Mouse (Mus musculus) limb, embryonic 11.5 days (tissue): ENCODE results near the gene Tex101. TPM values are rescaled to one million over a fixed set of nuclear protein-coding genes. Genes with fewer than 3 reads are reported as not detected.

Experiments
- ATAC-seq: fragments of 200-750 bp; cut with Nextera tagmentation; 2 replicates; pipeline ENCODE4 v1.8.0; 2017; ENCODE audit warnings: low read depth; ENCODE audit not compliant: insufficient number of reproducible peaks, low FRiP score, low TSS enrichment
- DNase-seq: peaks from one replicate; pipeline ENCODE4 v3.0.0-alpha.2; 2015; ENCODE audit warnings: low spot score
- H3K27ac ChIP-seq: fragments of 300-500 bp; sonication (generic); replicated peaks from 2 replicates; pipeline ENCODE4 v1.5.1; 2014; ENCODE audit warnings: low read depth, mild to moderate bottlenecking, low read length
- H3K27me3 ChIP-seq: fragments of 300-500 bp; sonication (generic); 2 replicates; pipeline ENCODE4 v1.6.1; 2014; ENCODE audit warnings: mild to moderate bottlenecking, low read length, mixed read lengths; ENCODE audit not compliant: control insufficient read depth, insufficient read depth
- H3K36me3 ChIP-seq: fragments of 300-500 bp; sonication (generic); 2 replicates; pipeline ENCODE4 v1.6.1; 2014; ENCODE audit warnings: mild to moderate bottlenecking, low read length, moderate library complexity, mixed read lengths; ENCODE audit not compliant: control insufficient read depth, insufficient read depth
- H3K4me1 ChIP-seq: fragments of 300-500 bp; sonication (generic); 2 replicates; pipeline ENCODE4 v1.6.1; 2014; ENCODE audit warnings: low read length, mixed read lengths; ENCODE audit not compliant: control insufficient read depth, insufficient read depth
- H3K4me2 ChIP-seq: fragments of 300-500 bp; sonication (generic); 2 replicates; pipeline ENCODE4 v1.6.1; 2014; ENCODE audit warnings: low read depth, mild to moderate bottlenecking, moderate library complexity; ENCODE audit not compliant: severe bottlenecking
- H3K4me3 ChIP-seq: fragments of 300-500 bp; sonication (generic); 2 replicates; pipeline ENCODE4 v1.5.1; 2014; ENCODE audit warnings: low read depth, low read length
- H3K9ac ChIP-seq: fragments of 300-500 bp; sonication (generic); 2 replicates; pipeline ENCODE4 v1.6.1; 2014; ENCODE audit warnings: mild to moderate bottlenecking, low read length
- H3K9me3 ChIP-seq: fragments of 300-500 bp; sonication (generic); 2 replicates; pipeline ENCODE4 v1.6.1; 2016; ENCODE audit warnings: low read length; ENCODE audit not compliant: control insufficient read depth
- WGBS: fragments of 180-500 bp; shearing (Covaris S2); extraction: QIAGEN DNeasy Blood & Tissue Kit; methylation state at CpG from one replicate; pipeline ENCODE4 v1.1.7; 2014; 5-methylcytosine and 5-hydroxymethylcytosine counted together
- polyA plus RNA-seq: library from polyadenylated mRNA; unstranded; fragments of >200 nt; fragmentation: Nextera tagmentation; extraction: Ambion mirVana; gene quantifications from 2 replicates; pipeline ENCODE4 v1.2.1, GENCODE M21; 2014

The Tex101 gene
- polyA plus RNA-seq, 1 experiment from 2014 or later = not detected

DNA sequence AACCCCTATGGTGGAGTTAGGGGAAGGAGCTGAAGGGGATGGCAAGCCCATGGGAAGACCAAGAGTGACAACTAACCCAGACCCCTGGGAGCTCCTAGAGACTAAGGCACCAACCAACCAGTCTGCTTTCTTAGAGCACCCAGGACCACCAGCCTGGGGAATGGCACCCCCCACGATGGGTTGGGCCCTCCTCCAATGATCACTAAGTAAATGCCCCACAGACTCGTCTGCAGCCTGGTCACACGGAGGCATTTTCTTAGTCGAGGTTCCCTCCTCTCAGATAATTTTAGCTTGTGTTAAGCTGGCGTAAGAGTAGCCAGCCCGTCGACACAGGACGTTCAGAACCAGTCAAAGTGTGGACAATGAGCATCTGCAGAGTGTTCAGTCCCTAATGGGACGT is 11.5 kb downstream of the Tex101 start:
- Histone ChIP-seq H3K27me3 (no peaks in the 10 kb centered on the region), H3K4me3 (no peak overlapping the region), H3K9ac (no peak overlapping the region), H3K4me1 (no peaks in the 10 kb centered on the region), H3K9me3 (no peaks in the 10 kb centered on the region), H3K36me3 (no peaks in the 10 kb centered on the region), H3K27ac (no peak overlapping the region), H3K4me2 (no peak overlapping the region)
- ATAC-seq (no peak), DNase-seq (no peak)
- 83% methylated on average over 9 of the region's 9 CpGs for WGBS

DNA sequence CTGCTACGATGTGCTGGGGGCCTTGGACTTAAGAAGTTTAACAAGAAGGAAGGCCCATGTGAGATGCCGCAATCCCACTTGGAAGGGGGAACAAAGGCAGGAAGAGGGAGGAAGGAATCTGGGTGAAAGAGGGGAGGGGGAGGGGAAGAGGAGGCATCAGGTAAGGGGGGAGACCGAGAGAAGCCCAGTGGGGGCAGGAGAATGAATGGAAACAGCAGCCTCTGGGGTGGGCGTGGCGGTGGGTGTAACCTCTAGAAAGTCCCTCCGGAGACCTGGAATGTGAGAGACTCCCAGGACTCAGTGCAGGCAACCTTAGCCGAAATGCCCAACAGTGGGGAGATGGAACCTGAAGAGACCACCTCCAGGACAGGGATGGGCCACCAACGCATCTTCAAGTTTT is 12.2 kb downstream of the Tex101 start:
- Histone ChIP-seq H3K27ac (no peak overlapping the region), H3K4me1 (no peaks in the 10 kb centered on the region), H3K36me3 (no peaks in the 10 kb centered on the region), H3K9ac (no peak overlapping the region), H3K4me2 (no peak overlapping the region), H3K27me3 (no peaks in the 10 kb centered on the region), H3K4me3 (no peak overlapping the region), H3K9me3 (no peaks in the 10 kb centered on the region)
- WGBS = 33% methylated on average over 8 of the region's 8 CpGs
- no peak for ATAC-seq
- no peak for DNase-seq

DNA sequence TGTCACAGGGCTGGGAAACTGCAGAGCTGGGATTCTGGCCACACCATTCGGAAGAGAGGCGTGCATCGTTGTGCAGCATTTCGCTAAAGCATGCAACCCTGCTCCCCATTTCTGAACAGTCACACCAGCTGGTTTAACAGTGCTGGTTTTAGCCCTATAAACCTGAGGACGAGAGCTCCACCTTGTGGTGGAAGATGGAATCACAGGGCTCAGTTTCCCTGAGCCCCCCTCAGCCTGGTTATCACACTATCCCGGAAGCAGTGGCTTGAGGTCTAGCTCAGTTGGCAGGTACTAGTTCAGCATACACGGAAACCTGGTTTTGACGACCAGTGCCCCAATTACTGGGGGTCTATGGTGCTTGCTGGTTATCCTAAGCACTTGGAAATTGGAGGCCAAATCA is 13.9 kb downstream of the Tex101 start:
- no peak for ATAC-seq
- no peak overlapping the region for H3K27ac ChIP-seq

DNA sequence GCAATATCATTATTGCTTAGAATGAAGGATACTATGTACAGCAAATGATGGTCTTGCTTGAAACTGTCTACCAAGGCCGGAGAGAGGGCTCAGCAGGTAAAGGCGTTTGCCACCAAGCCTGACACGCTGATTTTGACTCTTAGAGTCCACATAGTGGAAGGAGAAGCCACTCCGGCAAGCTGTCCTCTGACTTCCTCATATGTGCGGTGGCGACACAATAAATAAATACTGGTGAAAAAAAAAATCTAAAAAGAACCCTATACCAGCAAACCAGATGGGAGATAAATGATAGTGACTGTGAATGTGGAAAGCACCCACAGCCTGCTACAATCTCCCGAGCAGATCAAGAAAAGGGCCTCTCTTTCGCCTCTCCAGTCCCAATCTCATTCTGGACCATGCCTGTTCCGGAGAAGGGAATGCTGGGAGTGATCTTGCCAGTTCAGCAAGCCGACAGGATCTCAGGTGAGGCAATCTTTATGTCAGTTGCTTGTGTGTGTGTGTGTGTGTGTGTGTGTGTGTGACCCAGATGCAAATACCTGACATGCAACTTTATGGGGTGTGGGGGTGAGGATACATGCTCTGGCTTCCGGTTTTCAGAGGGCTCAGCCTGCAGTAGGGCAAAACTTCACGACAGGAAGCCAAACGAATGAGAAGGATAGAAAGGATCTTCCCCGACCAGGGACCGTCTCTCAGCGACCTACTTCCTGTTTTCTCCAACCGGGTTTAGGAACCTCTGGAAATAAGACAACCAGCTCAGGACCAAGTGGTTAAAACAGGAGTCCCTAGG is 15.2 kb downstream of the Tex101 start:
- Histone ChIP-seq H3K9me3 (no peaks in the 10 kb centered on the region; the same call in 1 of the 2 replicates), H3K4me3 (no peak overlapping the region), H3K4me1 (no peaks in the 10 kb centered on the region), H3K27me3 (no peaks in the 10 kb centered on the region), H3K36me3 (no peaks in the 10 kb centered on the region), H3K9ac (no peak overlapping the region), H3K4me2 (no peak overlapping the region), H3K27ac (no peak overlapping the region)
- 69% methylated on average over 17 of the region's 17 CpGs for WGBS
- no peak for DNase-seq
- ATAC-seq = no peak

More for the DNA sequence above, 13.9 kb downstream of the Tex101 start:
- 20% methylated on average over 8 of the region's 8 CpGs for WGBS
- no peaks in the 10 kb centered on the region for H3K27me3 ChIP-seq
- no peak overlapping the region for H3K9ac ChIP-seq
- H3K4me3 ChIP-seq = no peak overlapping the region
- no peak overlapping the region for H3K4me2 ChIP-seq
- peak; percentile 88 for DNase-seq
- H3K36me3 ChIP-seq = no peaks in the 10 kb centered on the region
- no peaks in the 10 kb centered on the region; the same call in 1 of the 2 replicates for H3K9me3 ChIP-seq
- no peaks in the 10 kb centered on the region for H3K4me1 ChIP-seq

DNA sequence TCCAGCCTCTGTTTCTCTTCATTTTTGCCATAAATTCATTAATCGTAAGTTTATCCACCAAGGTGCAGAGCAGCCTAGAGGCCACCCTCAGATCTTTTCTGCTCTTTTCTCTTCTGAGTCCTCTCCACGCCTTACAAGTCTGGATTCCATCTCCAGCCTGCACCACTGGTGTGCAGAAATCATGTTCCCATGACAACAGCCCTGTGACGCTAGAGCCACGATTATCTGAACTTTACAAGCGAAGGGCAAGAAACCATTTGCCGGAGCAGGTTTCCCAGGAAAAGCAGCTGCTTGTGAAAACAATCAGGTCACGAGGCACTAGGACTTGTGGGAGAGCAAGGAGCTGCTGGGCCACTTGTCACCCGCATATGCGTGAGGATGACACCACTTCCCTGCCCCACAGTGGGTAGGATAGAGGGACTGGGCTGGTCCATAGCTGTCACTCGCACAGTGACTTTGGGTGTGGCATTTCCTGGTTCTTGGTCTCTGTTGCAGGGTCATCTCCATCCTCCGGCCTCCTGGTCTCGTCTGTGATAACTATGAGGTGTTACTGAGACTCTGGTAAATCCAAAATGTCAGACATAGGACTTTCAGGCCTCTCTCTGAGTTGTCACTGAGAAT is 16.6 kb downstream of the Tex101 start:
- H3K9ac ChIP-seq = no peak overlapping the region
- 53% methylated on average over 12 of the region's 12 CpGs for WGBS
- no peaks in the 10 kb centered on the region; the same call in 1 of the 2 replicates for H3K9me3 ChIP-seq
- H3K4me2 ChIP-seq = no peak overlapping the region
- no peaks in the 10 kb centered on the region for H3K4me1 ChIP-seq
- no peaks in the 10 kb centered on the region for H3K27me3 ChIP-seq
- ATAC-seq (no peak), DNase-seq (no peak)
- H3K36me3 ChIP-seq = no peaks in the 10 kb centered on the region
- H3K4me3 ChIP-seq = no peak overlapping the region
- no peak overlapping the region for H3K27ac ChIP-seq

DNA sequence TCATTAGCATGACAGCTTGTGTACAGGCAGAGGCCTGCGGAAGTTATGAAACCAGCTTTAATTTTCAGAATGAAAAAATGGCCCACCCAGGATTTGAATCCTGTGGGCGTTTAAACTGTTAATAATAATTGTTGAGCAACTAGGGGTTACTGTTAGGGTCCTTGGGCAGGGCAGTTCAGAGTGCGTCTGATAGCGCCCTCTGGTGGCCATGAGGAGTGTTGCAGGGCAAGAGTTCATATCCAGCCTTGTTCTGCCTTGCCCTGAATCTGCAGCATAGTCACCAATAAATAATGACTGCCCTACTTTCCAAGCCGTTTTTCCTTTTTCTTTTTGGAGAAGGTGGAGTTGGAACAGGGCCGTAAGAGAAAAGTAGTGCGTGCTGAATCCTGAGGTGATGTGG is 22.8 kb downstream of the Tex101 start:
- no peaks in the 10 kb centered on the region for H3K36me3 ChIP-seq

DNA sequence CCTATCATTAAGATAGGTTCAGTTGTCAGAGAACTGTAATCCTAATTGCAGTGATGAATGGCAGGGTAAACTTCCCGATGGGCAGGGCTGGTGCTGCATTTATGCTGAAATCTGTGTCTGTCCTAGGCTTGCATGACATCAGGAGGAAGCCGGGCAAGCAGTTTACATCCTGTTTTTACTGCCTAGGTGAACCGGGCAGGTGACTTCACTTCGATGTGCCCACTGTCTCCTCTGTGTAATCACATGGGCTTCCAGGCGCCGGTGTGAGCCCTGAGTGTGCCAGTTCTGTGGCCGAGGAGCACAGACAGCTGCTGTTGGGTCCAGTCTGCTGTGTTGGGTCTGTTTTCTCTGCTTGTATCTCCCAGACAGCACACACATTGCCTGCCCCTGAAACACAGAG is 30.0 kb downstream of the Tex101 start:
- ATAC-seq (no peak), DNase-seq (no peak)
- H3K4me1 ChIP-seq = no peaks in the 10 kb centered on the region
- 0 out of 2 replicates have a peak, but pooled peaks cover 2% of the 10 kb centered on the region for H3K27me3 ChIP-seq
- no peaks in the 10 kb centered on the region for H3K9me3 ChIP-seq
- no peak overlapping the region for H3K9ac ChIP-seq
- no peak overlapping the region for H3K27ac ChIP-seq
- H3K36me3 ChIP-seq = no peaks in the 10 kb centered on the region
- H3K4me3 ChIP-seq = no peak overlapping the region
- no peak overlapping the region for H3K4me2 ChIP-seq
- 74% methylated on average over 7 of the region's 7 CpGs for WGBS

More for the DNA sequence above, 22.8 kb downstream of the Tex101 start:
- H3K9ac ChIP-seq = no peak overlapping the region
- H3K4me3 ChIP-seq = no peak overlapping the region
- no peaks in the 10 kb centered on the region for H3K27me3 ChIP-seq
- H3K27ac ChIP-seq = no peak overlapping the region
- no peaks in the 10 kb centered on the region for H3K4me1 ChIP-seq
- peak; percentile 75 for DNase-seq
- ATAC-seq = no peak
- WGBS = 21% methylated on average over 7 of the region's 7 CpGs
- no peak overlapping the region for H3K4me2 ChIP-seq
- no peaks in the 10 kb centered on the region for H3K9me3 ChIP-seq

DNA sequence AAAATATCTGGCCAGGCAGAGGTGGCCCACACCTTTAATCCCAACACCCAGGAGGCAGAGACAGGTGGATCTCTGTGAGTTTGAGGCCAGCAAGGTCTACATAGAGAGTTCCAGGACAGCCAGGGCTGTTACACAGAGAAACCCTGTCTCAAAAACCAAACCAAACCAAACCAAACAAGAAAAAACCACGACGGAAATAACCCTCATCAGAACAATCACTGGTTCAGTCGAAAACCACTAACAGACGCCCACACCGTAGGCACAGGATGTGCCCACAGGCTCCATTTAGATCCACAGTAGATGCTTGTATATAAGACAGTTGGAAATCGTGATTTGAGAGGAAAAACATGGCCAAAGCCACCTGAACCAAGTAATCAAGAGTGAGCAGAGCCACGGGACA is 31.5 kb downstream of the Tex101 start:
- 77% methylated on average over 7 of the region's 7 CpGs for WGBS
- ATAC-seq = no peak
- H3K27me3 ChIP-seq = peaks cover 13% of the 10 kb centered on the region
- H3K4me3 ChIP-seq = no peak overlapping the region
- DNase-seq = no peak
- no peaks in the 10 kb centered on the region for H3K9me3 ChIP-seq
- no peak overlapping the region for H3K9ac ChIP-seq
- H3K4me1 ChIP-seq = no peaks in the 10 kb centered on the region
- H3K4me2 ChIP-seq = no peak overlapping the region
- no peaks in the 10 kb centered on the region for H3K36me3 ChIP-seq
- no peak overlapping the region for H3K27ac ChIP-seq
